Mouse (Mus musculus) kidney, postnatal 0 days (tissue): ENCODE measurements around the gene Gpkow. TPM values are rescaled to one million over a fixed set of nuclear protein-coding genes. Genes with fewer than 3 reads are reported as not detected.
"Not testable (repeated sequence)": the region's sequence is repeated elsewhere in the genome, so short reads cannot be mapped to it uniquely, and the experiment has no call there.

Source experiments
- ATAC-seq: fragments of 200-750 bp; cut with Nextera tagmentation; replicated peaks from 2 replicates; pipeline ENCODE4 v1.8.0; 2017; ENCODE audit warnings: low read depth, moderate number of reproducible peaks, moderate TSS enrichment, moderate library complexity; ENCODE audit not compliant: low FRiP score
- DNase-seq: peaks from one replicate; pipeline ENCODE4 v3.0.0-alpha.2; 2016; ENCODE audit warnings: low spot score
- H3K27ac ChIP-seq: fragments of 300-500 bp; sonication (generic); 2 replicates; pipeline ENCODE4 v1.5.1; 2014; ENCODE audit warnings: mild to moderate bottlenecking
- H3K27me3 ChIP-seq: fragments of 300-500 bp; sonication (generic); 2 replicates; pipeline ENCODE4 v1.6.1; 2014; ENCODE audit warnings: low read length, mixed read lengths; ENCODE audit not compliant: insufficient read depth
- H3K36me3 ChIP-seq: fragments of 300-500 bp; sonication (generic); 2 replicates; pipeline ENCODE4 v1.6.1; 2014; ENCODE audit warnings: low read length, mixed read lengths; ENCODE audit not compliant: insufficient read depth
- H3K4me1 ChIP-seq: fragments of 300-500 bp; sonication (generic); replicated peaks from 2 replicates; pipeline ENCODE4 v1.6.1; 2014; ENCODE audit warnings: antibody characterized with exemption, low read length, mixed read lengths; ENCODE audit not compliant: insufficient read depth
- H3K4me2 ChIP-seq: fragments of 300-500 bp; sonication (generic); 2 replicates; pipeline ENCODE4 v1.6.1; 2014; ENCODE audit warnings: mild to moderate bottlenecking, low read length, moderate library complexity, mixed read lengths
- H3K4me3 ChIP-seq: fragments of 300-500 bp; sonication (generic); replicated peaks from 2 replicates; pipeline ENCODE4 v1.5.1; 2014; ENCODE audit warnings: low read depth, low read length
- H3K9ac ChIP-seq: fragments of 300-500 bp; sonication (generic); 2 replicates; pipeline ENCODE4 v1.6.1; 2014; ENCODE audit warnings: low read depth, low read length
- H3K9me3 ChIP-seq: fragments of 300-500 bp; sonication (generic); replicated peaks from 2 replicates; pipeline ENCODE4 v1.6.1; 2016; ENCODE audit warnings: low read length, inconsistent platforms, mixed read lengths
- CTCF ChIP-seq: IDR thresholded peaks from 2 replicates; pipeline ENCODE4 v1.5.1; 2016; ENCODE audit warnings: antibody characterized with exemption, low read depth, mild to moderate bottlenecking, moderate library complexity
- WGBS: fragments of 180-500 bp; shearing (Covaris S2); extraction: QIAGEN DNeasy Blood & Tissue Kit; methylation state at CpG from one replicate; pipeline ENCODE4 v1.1.7; 2014; 5-methylcytosine and 5-hydroxymethylcytosine counted together
- polyA plus RNA-seq: library from polyadenylated mRNA; unstranded; fragments of >200 nt; fragmentation: Nextera tagmentation; extraction: Ambion mirVana; gene quantifications from 2 replicates; pipeline ENCODE4 v1.2.1, GENCODE M21; 2015

Gpkow gene
- polyA plus RNA-seq, 1 experiment from 2014 or later, result 32.7 TPM

DNA sequence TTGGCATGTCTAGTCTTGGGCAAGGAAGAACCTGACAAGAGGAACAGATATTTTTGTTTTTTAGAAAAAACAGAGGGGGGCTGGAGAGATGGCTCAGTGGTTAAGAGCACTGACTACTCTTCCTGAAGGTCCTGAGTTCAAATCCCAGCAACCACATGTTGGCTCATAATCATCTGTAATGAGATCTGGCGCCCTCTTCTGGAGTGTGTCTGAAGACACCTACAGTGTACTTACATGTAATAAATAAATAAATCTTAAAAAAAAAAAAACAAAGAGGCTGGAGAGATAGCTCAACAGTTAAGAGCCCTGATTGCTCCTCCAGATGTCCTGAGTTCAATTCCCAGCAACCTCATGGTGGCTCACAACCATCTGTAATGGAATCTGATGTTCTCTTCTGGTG is 19.1 kb downstream of the Gpkow start:
- not testable (repeated sequence) for H3K9me3 ChIP-seq, H3K4me3 ChIP-seq, H3K4me1 ChIP-seq, H3K27me3 ChIP-seq, H3K9ac ChIP-seq, H3K27ac ChIP-seq, ATAC-seq, H3K4me2 ChIP-seq, H3K36me3 ChIP-seq, DNase-seq
- 33% methylated on average over 1 of the region's 1 CpGs for WGBS
- TF ChIP-seq CTCF, result peak; percentile 29; the same call in 1 of the 2 replicates

DNA sequence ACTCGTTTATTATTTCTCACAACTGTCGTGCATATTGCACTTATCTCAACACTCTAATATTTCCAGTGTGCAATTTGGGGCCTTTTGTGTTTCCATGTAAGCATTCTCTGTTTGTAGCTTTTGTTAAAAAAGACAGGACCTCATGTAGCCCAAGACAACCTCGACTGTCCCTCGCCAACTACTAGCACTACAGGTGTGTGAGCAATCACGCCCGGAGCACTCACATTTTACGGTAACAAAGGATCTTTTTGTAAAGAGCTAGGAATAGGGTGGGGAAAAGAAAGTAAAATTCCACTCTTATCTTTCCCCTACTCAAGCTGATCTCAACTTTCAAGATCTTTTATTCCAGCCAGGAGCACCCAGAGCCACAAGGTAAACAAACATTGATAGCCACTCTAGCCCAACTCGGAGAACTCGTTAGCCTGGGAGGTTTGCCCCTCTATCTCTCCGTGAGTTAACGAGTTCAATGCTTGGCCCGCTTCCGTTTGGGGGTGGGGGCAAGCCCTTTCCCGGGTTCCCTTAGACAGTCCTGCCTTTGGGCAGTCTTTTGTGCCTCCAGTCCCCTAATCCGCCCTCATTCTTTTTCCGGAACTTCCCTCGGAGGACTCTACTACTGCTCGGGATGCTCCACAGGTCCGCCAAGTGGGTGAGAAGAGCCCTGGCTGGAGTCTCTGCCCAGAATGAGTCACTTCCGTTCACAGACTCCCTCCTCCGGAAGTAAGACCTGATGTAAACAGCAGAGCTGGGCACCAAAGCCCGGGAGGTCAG is 24.8 kb downstream of the Gpkow start, which contains the start of gene Gm45208:
TSS of gene Gm45208 (plus strand) at position 732 of the 768 bp plus-strand sequence.
- 28% methylated on average over 22 of the region's 22 CpGs for WGBS
- DNase-seq (peak; percentile 85), ATAC-seq (peak; percentile 84)
- Histone ChIP-seq H3K27ac (peak within 1 kb of the TSS; percentile 79), H3K36me3 (no peaks in the 10 kb centered on the region), H3K9me3 (no peaks in the 10 kb centered on the region), H3K9ac (peak within 1 kb of the TSS; percentile 60), H3K4me3 (peak within 1 kb of the TSS; percentile 52), H3K4me1 (no peaks in the 10 kb centered on the region), H3K27me3 (no peaks in the 10 kb centered on the region), H3K4me2 (peak within 1 kb of the TSS; percentile 62)
- no peak for TF ChIP-seq CTCF

DNA sequence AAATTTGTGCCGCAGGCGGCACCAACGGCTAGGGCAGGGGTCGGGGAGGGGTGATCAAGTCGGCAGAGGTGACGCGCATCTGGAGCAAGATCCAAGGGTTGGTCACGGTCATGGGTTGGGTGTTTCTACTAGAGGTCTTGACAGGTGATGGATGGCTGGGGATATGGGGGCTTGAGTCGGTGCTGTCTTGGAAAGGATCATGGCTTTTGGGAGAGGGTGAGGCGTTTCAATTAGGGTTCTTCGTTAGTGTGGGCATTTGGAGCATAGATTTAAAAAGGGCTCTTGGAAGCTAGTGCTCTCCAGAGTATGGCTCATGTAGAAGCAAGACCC is 25.3 kb downstream of the Gpkow start:
- no peaks in the 10 kb centered on the region for H3K4me1 ChIP-seq
- H3K27ac ChIP-seq, result peak overlapping the region; percentile 79
- H3K4me3 ChIP-seq, result peak overlapping the region; percentile 52
- 32% methylated on average over 11 of the region's 11 CpGs for WGBS
- peak overlapping the region; percentile 62 for H3K4me2 ChIP-seq
- ATAC-seq (no peak), DNase-seq (no peak)
- TF ChIP-seq CTCF, result no peak
- no peaks in the 10 kb centered on the region for H3K36me3 ChIP-seq
- no peaks in the 10 kb centered on the region for H3K27me3 ChIP-seq
- H3K9me3 ChIP-seq, result no peaks in the 10 kb centered on the region
- peak overlapping the region; percentile 60 for H3K9ac ChIP-seq

DNA sequence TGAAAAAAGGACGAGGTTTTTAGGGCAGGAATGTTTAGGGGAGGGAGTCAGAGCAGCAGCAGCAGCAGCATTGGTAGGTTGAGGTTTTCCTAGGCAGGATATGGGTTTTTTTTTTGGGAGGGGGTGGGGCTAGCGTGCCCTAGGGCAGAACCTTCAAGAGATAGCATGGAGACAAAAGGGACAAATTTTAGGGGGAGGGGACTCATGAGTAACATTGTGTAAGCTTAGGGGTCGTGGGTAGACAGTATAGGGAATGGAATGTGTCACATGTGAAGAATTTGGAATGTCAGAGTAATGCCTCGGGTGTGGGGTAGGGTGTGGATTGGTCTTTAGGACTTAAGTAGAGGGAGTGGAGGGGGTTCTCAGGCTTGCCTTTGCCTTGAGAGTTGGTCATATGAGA is 25.8 kb downstream of the Gpkow start:
- H3K27ac ChIP-seq, result peak overlapping the region; percentile 79
- 21% methylated on average over 4 of the region's 4 CpGs for WGBS
- ATAC-seq, result no peak

DNA sequence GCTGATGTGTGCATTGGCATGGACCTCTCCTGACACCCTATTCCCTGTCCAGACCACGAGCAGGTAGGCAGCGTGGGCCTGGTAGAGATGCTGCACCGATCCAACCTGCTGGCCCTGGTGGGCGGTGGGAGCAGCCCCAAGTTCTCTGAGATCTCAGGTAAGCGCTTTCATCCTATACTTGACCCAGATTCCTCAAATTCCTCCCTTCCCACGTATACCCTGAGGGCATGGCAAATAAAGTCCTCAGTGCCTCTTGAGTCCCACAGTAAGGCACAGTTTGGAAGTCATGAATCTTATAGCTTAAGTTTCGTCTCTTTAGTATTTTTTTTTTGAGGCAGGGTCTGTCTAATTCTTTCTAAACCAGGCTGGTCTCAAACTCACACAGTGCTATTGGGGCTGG is 27.2 kb downstream of the Gpkow start:
- Histone ChIP-seq H3K27me3 (no peaks in the 10 kb centered on the region), H3K4me2 (no peak overlapping the region), H3K9me3 (no peaks in the 10 kb centered on the region), H3K4me1 (no peaks in the 10 kb centered on the region), H3K4me3 (no peak overlapping the region), H3K9ac (no peak overlapping the region), H3K27ac (no peak overlapping the region), H3K36me3 (no peaks in the 10 kb centered on the region)
- WGBS, result 84% methylated on average over 7 of the region's 7 CpGs
- no peak for ATAC-seq
- no peak for DNase-seq
- no peak for TF ChIP-seq CTCF

More for the DNA sequence above, 25.8 kb downstream of the Gpkow start:
- Histone ChIP-seq H3K27me3 (no peaks in the 10 kb centered on the region), H3K4me1 (no peaks in the 10 kb centered on the region), H3K4me3 (peak overlapping the region; percentile 52), H3K36me3 (no peaks in the 10 kb centered on the region), H3K9ac (peak overlapping the region; percentile 60), H3K9me3 (no peaks in the 10 kb centered on the region), H3K4me2 (peak overlapping the region; percentile 62)
- DNase-seq, result no peak
- no peak for TF ChIP-seq CTCF

DNA sequence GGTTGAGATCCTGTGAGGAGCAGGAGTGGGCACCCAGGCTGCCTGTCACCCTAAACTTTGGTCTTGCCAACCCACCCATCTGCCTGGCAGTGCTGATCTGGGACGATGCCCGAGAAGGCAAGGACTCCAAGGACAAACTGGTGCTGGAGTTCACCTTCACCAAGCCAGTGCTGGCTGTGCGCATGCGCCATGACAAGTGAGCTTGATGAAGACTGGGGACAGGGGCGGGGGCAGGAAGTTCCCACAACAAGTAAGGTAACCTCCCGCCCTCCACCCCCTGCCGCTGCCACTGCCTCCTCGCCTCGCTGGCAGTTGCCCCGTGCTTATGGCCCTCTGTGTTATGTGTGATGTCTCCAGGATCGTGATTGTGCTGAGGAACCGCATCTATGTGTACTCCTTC is 28.9 kb downstream of the Gpkow start:
- Histone ChIP-seq H3K27ac (no peak overlapping the region), H3K9me3 (no peaks in the 10 kb centered on the region), H3K4me2 (no peak overlapping the region), H3K36me3 (no peaks in the 10 kb centered on the region), H3K9ac (no peak overlapping the region), H3K4me1 (no peaks in the 10 kb centered on the region), H3K4me3 (no peak overlapping the region), H3K27me3 (no peaks in the 10 kb centered on the region)
- TF ChIP-seq CTCF, result no peak
- no peak for ATAC-seq
- DNase-seq, result no peak
- 91% methylated on average over 12 of the region's 12 CpGs for WGBS
